Mouse (Mus musculus): Measurements from ENCODE around the gene Zfp747. TPM values are rescaled to one million over a fixed set of nuclear protein-coding genes. Genes with fewer than 3 reads are reported as not detected.

Zfp747 gene
- polyA plus RNA-seq, 1 experiment from 2014 or later, result 1.5 TPM

DNA sequence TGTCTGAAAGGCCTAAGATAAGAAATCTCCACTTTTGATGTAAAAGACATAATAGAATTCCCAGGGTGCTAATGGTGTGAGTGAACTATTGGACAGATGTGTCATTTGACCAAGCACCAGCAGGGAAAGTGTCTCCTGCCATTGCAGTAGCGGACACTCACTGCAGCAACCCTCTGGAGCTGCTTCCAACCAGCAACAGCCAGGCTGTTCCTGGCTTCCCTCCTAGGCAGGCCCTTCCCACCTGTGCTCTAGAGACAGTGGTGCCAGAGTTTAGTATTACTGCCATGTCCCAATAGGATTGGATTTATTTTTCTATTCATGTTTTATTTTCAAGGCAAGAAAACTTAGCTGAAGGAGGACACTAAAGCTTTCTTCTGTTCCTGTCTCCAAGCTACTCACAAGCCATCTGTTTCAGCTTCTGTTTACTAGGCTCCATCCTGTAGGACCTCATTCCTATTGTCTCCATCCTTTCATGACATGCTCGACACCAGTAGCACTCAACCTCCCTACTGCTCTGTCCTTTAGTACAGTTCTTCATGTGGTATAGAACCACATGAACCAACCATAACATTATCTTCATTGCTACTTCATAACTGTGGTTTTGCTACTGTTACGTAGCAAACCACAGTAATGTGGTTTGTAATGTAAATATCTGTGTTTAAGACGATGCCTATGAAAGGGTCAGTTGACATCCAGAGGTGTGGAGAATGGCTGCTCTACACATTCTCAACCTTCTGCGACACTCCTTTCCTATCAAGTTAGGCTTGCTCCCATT lies 24.4 kb downstream of the Zfp747 start:
- no peak overlapping the region for H3K9ac ChIP-seq (replicated peaks)
- H3K36me3 ChIP-seq (replicated peaks; ENCODE audit: insufficient read depth, low read length), result no peaks in the 10 kb centered on the region
- H3K27ac ChIP-seq (ENCODE audit: low read depth), result no peak overlapping the region
- ATAC-seq (no peak), DNase-seq (no peak)
- 54% methylated on average over 5 of the region's 5 CpGs for WGBS (ENCODE audit: insufficient replicate concordance)
- H3K27me3 ChIP-seq (ENCODE audit: insufficient read depth, low read length), result no peaks in the 10 kb centered on the region
- no peak overlapping the region for H3K4me3 ChIP-seq (ENCODE audit: low read depth, low read length)
- no peak for TF ChIP-seq CTCF (IDR thresholded peaks at IDR 0.05; ENCODE audit: low read depth)
- TF ChIP-seq EP300 (IDR thresholded peaks at IDR 0.05; ENCODE audit: low read depth), result no peak
- no peak overlapping the region for H3K4me2 ChIP-seq (ENCODE audit: low read depth, low read length)
- no peaks in the 10 kb centered on the region for H3K9me3 ChIP-seq (ENCODE audit: low read length)
- H3K4me1 ChIP-seq (ENCODE audit: insufficient read depth), result peaks cover 10% of the 10 kb centered on the region; the same call in 1 of the 2 replicates

DNA sequence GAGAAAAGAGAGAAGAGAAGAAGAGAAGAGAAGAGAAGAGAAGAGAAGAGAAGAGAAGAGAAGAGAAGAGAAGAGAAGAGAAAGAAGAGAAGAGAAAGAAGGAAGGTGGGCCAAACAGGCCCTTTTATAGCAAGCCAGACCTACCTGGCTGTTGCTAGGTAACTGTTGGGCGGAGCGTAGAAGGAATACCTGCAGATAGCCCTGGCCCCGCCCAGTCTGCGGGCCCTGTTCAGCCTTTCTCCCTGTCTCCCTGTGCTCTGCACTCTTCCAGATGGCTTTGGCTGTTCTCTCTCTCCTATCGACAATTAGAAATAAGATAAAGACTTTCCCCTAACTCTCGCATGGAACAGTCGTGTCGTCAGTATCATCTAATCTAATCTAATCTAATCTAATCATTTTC lies 29.2 kb downstream of the Zfp747 start:
- H3K4me3 ChIP-seq (ENCODE audit: low read depth, low read length), result peak overlapping the region; percentile 88
- no peaks in the 10 kb centered on the region for H3K9me3 ChIP-seq (ENCODE audit: low read length)
- no peaks in the 10 kb centered on the region for H3K36me3 ChIP-seq (replicated peaks; ENCODE audit: insufficient read depth, low read length)
- no peak for TF ChIP-seq CTCF (IDR thresholded peaks at IDR 0.05; ENCODE audit: low read depth)
- TF ChIP-seq EP300 (IDR thresholded peaks at IDR 0.05; ENCODE audit: low read depth), result no peak
- H3K9ac ChIP-seq (replicated peaks), result no peak overlapping the region; the same call in 1 of the 2 replicates
- ATAC-seq, result no peak
- peak overlapping the region; percentile 75 for H3K4me2 ChIP-seq (ENCODE audit: low read depth, low read length)
- peak overlapping the region; percentile 88 for H3K27ac ChIP-seq (ENCODE audit: low read depth)
- WGBS (ENCODE audit: insufficient replicate concordance), result 32% methylated on average over 8 of the region's 8 CpGs
- H3K27me3 ChIP-seq (ENCODE audit: insufficient read depth, low read length), result no peaks in the 10 kb centered on the region
- H3K4me1 ChIP-seq (ENCODE audit: insufficient read depth), result peaks cover 15% of the 10 kb centered on the region; the same call in 1 of the 2 replicates
- DNase-seq, result peak; percentile 38

DNA sequence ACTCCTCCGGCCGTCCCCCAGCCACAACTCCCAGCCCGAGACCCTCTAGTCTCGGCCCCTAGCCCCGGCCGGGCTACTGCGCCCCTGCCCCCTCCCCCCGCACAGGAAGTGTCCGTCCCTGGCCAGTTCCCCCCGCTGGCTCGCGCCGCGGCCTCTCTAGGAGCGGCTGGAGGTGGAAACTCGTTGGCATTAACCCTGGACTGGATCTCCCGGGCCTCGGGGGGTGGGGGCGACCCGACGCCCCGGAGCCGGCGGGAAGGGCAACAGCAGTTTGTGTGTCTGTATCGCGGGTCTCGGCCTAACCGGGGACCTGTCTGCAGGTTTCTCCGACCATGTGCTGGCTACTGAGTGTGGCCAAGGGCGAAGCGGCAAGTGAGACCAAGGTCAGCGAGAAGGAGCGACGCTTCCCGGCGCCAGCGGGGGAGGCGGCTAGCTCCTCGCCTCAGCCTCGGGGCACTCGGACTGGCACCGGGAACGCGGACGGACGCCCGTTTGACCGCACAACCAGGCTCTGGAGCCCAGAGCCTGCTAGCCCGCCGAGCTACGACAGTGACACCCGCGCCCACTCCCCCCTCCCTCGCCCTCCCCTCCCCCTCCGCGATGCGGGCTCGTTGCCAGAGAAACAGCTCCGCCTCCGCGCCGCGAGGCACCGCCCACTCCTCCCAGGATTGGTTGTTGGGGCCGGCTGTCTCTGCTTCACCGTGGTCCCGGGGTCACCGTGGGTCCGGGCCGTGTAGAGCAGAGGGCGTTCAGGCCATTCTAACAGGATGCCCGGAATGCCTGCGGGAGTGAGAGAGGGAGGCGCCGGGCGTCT lies 30.1 kb downstream of the Zfp747 start, which contains the start of gene Zfp768:
Gene Zfp768 (minus strand): TSS at position 78 of the 814 bp plus-strand sequence.
- no peaks in the 10 kb centered on the region for H3K36me3 ChIP-seq (replicated peaks; ENCODE audit: insufficient read depth, low read length)
- WGBS (ENCODE audit: insufficient replicate concordance), result under 1% methylated on average over 69 of the region's 76 CpGs
- ATAC-seq (peak; percentile 89), DNase-seq (peak; percentile 94)
- H3K27me3 ChIP-seq (ENCODE audit: insufficient read depth, low read length), result no peaks in the 10 kb centered on the region
- H3K9me3 ChIP-seq (ENCODE audit: low read length), result no peaks in the 10 kb centered on the region
- H3K4me1 ChIP-seq (ENCODE audit: insufficient read depth), result peaks cover 15% of the 10 kb centered on the region; the same call in 1 of the 2 replicates
- peak within 1 kb of the TSS; percentile 88 for H3K27ac ChIP-seq (ENCODE audit: low read depth)
- peak; percentile 56; the same call in 1 of the 2 replicates for TF ChIP-seq EP300 (IDR thresholded peaks at IDR 0.05; ENCODE audit: low read depth)
- no peak for TF ChIP-seq CTCF (IDR thresholded peaks at IDR 0.05; ENCODE audit: low read depth)
- H3K4me2 ChIP-seq (ENCODE audit: low read depth, low read length), result peak within 1 kb of the TSS; percentile 75
- peak within 1 kb of the TSS; percentile 76 for H3K9ac ChIP-seq (replicated peaks)
- peak within 1 kb of the TSS; percentile 88 for H3K4me3 ChIP-seq (ENCODE audit: low read depth, low read length)

GRCm38 (mm10) chr7:127345092-127345491 lies 30.8 kb downstream of the Zfp747 start:
- H3K4me1 ChIP-seq (ENCODE audit: insufficient read depth), result peaks cover 15% of the 10 kb centered on the region; the same call in 1 of the 2 replicates
- DNase-seq (no peak), ATAC-seq (peak; percentile 29)
- no peaks in the 10 kb centered on the region for H3K27me3 ChIP-seq (ENCODE audit: insufficient read depth, low read length)
- no peaks in the 10 kb centered on the region for H3K9me3 ChIP-seq (ENCODE audit: low read length)
- peak overlapping the region; percentile 76 for H3K9ac ChIP-seq (replicated peaks)
- peak overlapping the region; percentile 75 for H3K4me2 ChIP-seq (ENCODE audit: low read depth, low read length)
- peak overlapping the region; percentile 88 for H3K4me3 ChIP-seq (ENCODE audit: low read depth, low read length)
- H3K36me3 ChIP-seq (replicated peaks; ENCODE audit: insufficient read depth, low read length), result no peaks in the 10 kb centered on the region
- H3K27ac ChIP-seq (ENCODE audit: low read depth), result peak overlapping the region; percentile 88
- TF ChIP-seq EP300 (IDR thresholded peaks at IDR 0.05; ENCODE audit: low read depth), result no peak
- TF ChIP-seq CTCF (IDR thresholded peaks at IDR 0.05; ENCODE audit: low read depth), result no peak
- 2% methylated on average over 33 of the region's 42 CpGs for WGBS (ENCODE audit: insufficient replicate concordance)

GRCm38 (mm10) chr7:127344371-127344770 lies 31.5 kb downstream of the Zfp747 start:
- Histone ChIP-seq H3K4me2 (ENCODE audit: low read depth, low read length) (peak overlapping the region; percentile 75), H3K4me1 (ENCODE audit: insufficient read depth) (peaks cover 15% of the 10 kb centered on the region; the same call in 1 of the 2 replicates), H3K36me3 (replicated peaks; ENCODE audit: insufficient read depth, low read length) (no peaks in the 10 kb centered on the region), H3K27ac (ENCODE audit: low read depth) (0 out of 2 replicates have a peak overlapping the region, but pooled peaks have one; percentile 88), H3K9ac (replicated peaks) (peak overlapping the region; percentile 76), H3K9me3 (ENCODE audit: low read length) (no peaks in the 10 kb centered on the region), H3K4me3 (ENCODE audit: low read depth, low read length) (peak overlapping the region; percentile 88), H3K27me3 (ENCODE audit: insufficient read depth, low read length) (no peaks in the 10 kb centered on the region)
- ATAC-seq (no peak), DNase-seq (no peak)
- TF ChIP-seq CTCF (IDR thresholded peaks at IDR 0.05; ENCODE audit: low read depth), result no peak
- TF ChIP-seq EP300 (IDR thresholded peaks at IDR 0.05; ENCODE audit: low read depth), result no peak
- 83% methylated on average over 8 of the region's 8 CpGs for WGBS (ENCODE audit: insufficient replicate concordance)

Data from liver, postnatal 0 days (tissue).